13 mouse cellular contexts compared by ENCODE assay signal in genomic region chr17:32110424-32110823, GRCm38 (mm10). TPM values are rescaled to one million over a fixed set of nuclear protein-coding genes. Genes with fewer than 3 reads are reported as not detected.
DNase-seq lines count a peak whose midpoint lies in the region; TF ChIP-seq lines count a peak whose summit lies in the region.
"Had no signal": no experiment of that assay in that cellular context is flagged by ENCODE, and none has a peak within 500 bp of the region (broad histone marks: within the 10 kb centered on the region; RNA-seq: fewer than 3 reads in every experiment).

No protein-coding gene starts in this region.

- no peak overlapping the region for H3K4me3 ChIP-seq in thymus, adult 2 months (ENCODE audit: control insufficient read depth, insufficient read depth, low read length)
- no peak overlapping the region for H3K4me3 ChIP-seq in left cerebral cortex, adult 2 months
- H3K4me3 ChIP-seq: layer of hippocampus, adult 2 months had no signal

- H3K27me3 ChIP-seq in thymus, adult 2 months (ENCODE audit: control insufficient read depth, insufficient read depth, low read length), result no peaks in the 10 kb centered on the region

- TF ChIP-seq CTCF in thymus, adult 2 months (IDR thresholded peaks at IDR 0.05; ENCODE audit: borderline replicate concordance, control insufficient read depth, extremely low read depth, insufficient read depth, low read length, poor library complexity), result no peak
- no peak for TF ChIP-seq CTCF in left cerebral cortex, adult 2 months (IDR thresholded peaks at IDR 0.05)

- no peak overlapping the region for H3K27ac ChIP-seq in thymus, adult 2 months (ENCODE audit: control insufficient read depth, insufficient read depth, low read length)
- H3K27ac ChIP-seq in left cerebral cortex, adult 2 months, result no peak overlapping the region
- H3K27ac ChIP-seq: layer of hippocampus, adult 2 months; macrophage had no signal

- no peaks in the 10 kb centered on the region for H3K36me3 ChIP-seq in thymus, adult 2 months (ENCODE audit: control insufficient read depth, insufficient read depth, low read length)

- intact Hi-C loops in heart, postnatal 25 days (cut with DNase I), result no loop called here
- intact Hi-C loops in left cerebral cortex, adult 2 months (cut with DNase I), result no loop called here

- WGBS in thymus, adult 2 months, result 60% methylated on average over 2 of the region's 2 CpGs

- no peak for TF ChIP-seq POLR2A in thymus, adult 2 months (IDR thresholded peaks at IDR 0.05; ENCODE audit: control insufficient read depth, extremely low read depth, insufficient read depth, low read length, poor library complexity)

- peak; percentile 47 for DNase-seq in heart, adult 8-10 months (ENCODE audit: low spot score)
- DNase-seq in heart, postnatal 25 days (ENCODE audit: low spot score), result no peak
- peak; percentile 74 for DNase-seq in 3T3-L1 (ENCODE audit: low read depth, low spot score)
- peak; percentile 89 for DNase-seq in adrenal gland, postnatal 36 days
- DNase-seq in kidney, postnatal 14 days, result peak; percentile 62
- no peak for DNase-seq in thymus, adult 2 months
- no peak for DNase-seq in spleen, postnatal 4 days (ENCODE audit: low spot score in 2 of 2)
- DNase-seq in left cerebral cortex, adult 2 months (ENCODE audit: extremely low spot score in 1 of 2, low spot score in 2 of 2), result no peak
- DNase-seq: cerebellum, adult 18-20 months; gastrocnemius, postnatal 36 days had no signal

- peaks cover 33% of the 10 kb centered on the region for H3K4me1 ChIP-seq in thymus, adult 2 months (replicated peaks; ENCODE audit: control insufficient read depth, insufficient read depth, low read length)

RNA-seq across cellular contexts. Expression of gene Notch3, which starts 56.2 kb away (rescaled TPM):
- total RNA-seq in heart, adult 8-10 months (2022), result 10 to 100 TPM; 18.6 to 24.9 (median 21.6) TPM
- total RNA-seq in heart, postnatal 25 days (2021), result 10 to 100 TPM; 23.4 to 31.1 TPM
- 10 to 100 TPM in 1 of 2 experiments, 1 to 10 TPM in 1; 8.1 to 13.0 TPM for total RNA-seq in adrenal gland, postnatal 36 days (2021)
- 63.0 and 72.7 TPM in 2 replicates for polyA plus RNA-seq in thymus, adult 2 months (2012; rRNA removed)
- 1 to 10 TPM; 7.1 to 7.8 TPM for total RNA-seq in left cerebral cortex, adult 2 months (2021)
- polyA plus RNA-seq: activated CD4-positive, CD25-positive, alpha-beta regulatory T cell, adult 4 months; macrophage had no signal

Comparison
In these comparisons a context has a peak if more than half of its experiments do, and no peak if none do; other contexts are left out.
1. DNase-seq: peak in heart, adult 8-10 months (single experiment), 3T3-L1 (single experiment), adrenal gland, postnatal 36 days (2 of 2) and kidney, postnatal 14 days (single experiment); none in heart, postnatal 25 days (single experiment), thymus, adult 2 months (single experiment), spleen, postnatal 4 days (0 of 2) and left cerebral cortex, adult 2 months (0 of 2).